Mouse (Mus musculus): Measurements from ENCODE around the gene Pitpnm2.

DNA sequence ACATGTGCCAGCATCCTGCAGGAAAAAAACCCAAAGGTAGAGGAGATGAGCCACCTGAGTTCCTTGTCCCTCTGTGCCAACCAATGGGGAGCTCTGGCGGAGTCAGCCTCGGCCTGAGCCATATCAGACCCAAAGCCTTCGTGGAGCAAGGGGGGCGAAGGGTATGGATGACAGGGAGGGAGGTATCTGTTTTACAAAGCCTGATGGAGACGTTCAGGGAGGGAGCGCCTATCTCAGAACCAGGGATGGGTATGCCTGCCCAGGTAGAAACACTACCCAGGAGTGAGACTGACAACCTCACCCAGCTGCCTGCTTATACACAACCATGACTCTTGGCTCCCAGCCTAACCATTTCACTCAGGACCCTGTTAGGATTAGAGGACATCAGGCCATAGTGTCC, 33.2 kb downstream of the Pitpnm2 start:
- TF ChIP-seq CTCF (IDR thresholded peaks at IDR 0.05; ENCODE audit: low read depth, low read length) (no peak), POLR2A (IDR thresholded peaks at IDR 0.05; ENCODE audit: borderline replicate concordance, low read depth, low read length) (no peak)
